Mouse (Mus musculus) regulatory T cell (primary cell): ENCODE results near the gene Gpr84.

Experiments
- in situ Hi-C: fragments of 300-600 bp; cut with MboI, MseI; formaldehyde crosslinking; loops from one replicate; pipeline ENCODE4 v1.15.1; 2025; ENCODE audit warnings: high pct_unique_total_duplicates

Gpr84 gene

GRCm38 (mm10) chr15:103305792-103306645, 4.4 kb downstream of the Gpr84 start:
- in situ Hi-C loops, result loop anchor here (5.0 kb wide), 2 partner anchors 54 to 339 kb away; partner anchors contain the start of genes Hoxc10 and Hoxc5

GRCm38 (mm10) chr15:103305070-103305678, 5.2 kb downstream of the Gpr84 start:
- in situ Hi-C loops, result loop anchor here (5.0 kb wide), 2 partner anchors 53 to 338 kb away; partner anchors contain the start of genes Hoxc10 and Hoxc5

- in situ Hi-C loops, result no loop called here
Observed at GRCm38 (mm10) chr15:103304616-103304969, 5.8 kb downstream of the Gpr84 start.

- in situ Hi-C loops, result no loop called here
Observed at GRCm38 (mm10) chr15:103303916-103304615, 6.3 kb downstream of the Gpr84 start.

GRCm38 (mm10) chr15:103302341-103303021, 7.9 kb downstream of the Gpr84 start:
- in situ Hi-C loops, result no loop called here

- in situ Hi-C loops, result no loop called here
Observed at GRCm38 (mm10) chr15:103301547-103302340, 8.7 kb downstream of the Gpr84 start.

- in situ Hi-C loops, result no loop called here
Observed at GRCm38 (mm10) chr15:103301046-103301445, 9.4 kb downstream of the Gpr84 start.

- in situ Hi-C loops, result no loop called here
Observed at GRCm38 (mm10) chr15:103300560-103300959, 9.9 kb downstream of the Gpr84 start.

GRCm38 (mm10) chr15:103300067-103300471, 10.3 kb downstream of the Gpr84 start:
- in situ Hi-C loops, result no loop called here

GRCm38 (mm10) chr15:103299644-103300043, 10.8 kb downstream of the Gpr84 start:
- in situ Hi-C loops, result no loop called here

- in situ Hi-C loops, result no loop called here
Observed at GRCm38 (mm10) chr15:103298861-103299616, 11.4 kb downstream of the Gpr84 start.

GRCm38 (mm10) chr15:103298026-103298425, 12.4 kb downstream of the Gpr84 start:
- in situ Hi-C loops, result no loop called here

GRCm38 (mm10) chr15:103297313-103297712, 13.1 kb downstream of the Gpr84 start:
- in situ Hi-C loops, result no loop called here

GRCm38 (mm10) chr15:103295851-103296250, 14.6 kb downstream of the Gpr84 start:
- in situ Hi-C loops, result no loop called here

- in situ Hi-C loops, result no loop called here
Observed at GRCm38 (mm10) chr15:103294649-103295048, 15.8 kb downstream of the Gpr84 start.

- in situ Hi-C loops, result no loop called here
Observed at GRCm38 (mm10) chr15:103293375-103293774, 17.0 kb downstream of the Gpr84 start.

- in situ Hi-C loops, result no loop called here
Observed at GRCm38 (mm10) chr15:103292673-103293345, 17.6 kb downstream of the Gpr84 start.

- in situ Hi-C loops, result no loop called here
Observed at GRCm38 (mm10) chr15:103290843-103291242, 19.6 kb downstream of the Gpr84 start.

- in situ Hi-C loops, result no loop called here
Observed at GRCm38 (mm10) chr15:103290417-103290816, 20.0 kb downstream of the Gpr84 start.

- in situ Hi-C loops, result no loop called here
Observed at GRCm38 (mm10) chr15:103289600-103289999, 20.8 kb downstream of the Gpr84 start.
